Mouse (Mus musculus) E14TG2a.4 (cell line): ENCODE measurements around the gene Cntd1.

Experiments used
- CTCF ChIP-seq: conservative IDR thresholded peaks from 2 replicates; pipeline ENCODE4 v1.5.1; 2014; ENCODE audit warnings: low read length
- POU5F1 ChIP-seq: IDR thresholded peaks from 2 replicates; pipeline ENCODE4 v1.6.1; 2014; ENCODE audit warnings: low read length, borderline replicate concordance

DNA sequence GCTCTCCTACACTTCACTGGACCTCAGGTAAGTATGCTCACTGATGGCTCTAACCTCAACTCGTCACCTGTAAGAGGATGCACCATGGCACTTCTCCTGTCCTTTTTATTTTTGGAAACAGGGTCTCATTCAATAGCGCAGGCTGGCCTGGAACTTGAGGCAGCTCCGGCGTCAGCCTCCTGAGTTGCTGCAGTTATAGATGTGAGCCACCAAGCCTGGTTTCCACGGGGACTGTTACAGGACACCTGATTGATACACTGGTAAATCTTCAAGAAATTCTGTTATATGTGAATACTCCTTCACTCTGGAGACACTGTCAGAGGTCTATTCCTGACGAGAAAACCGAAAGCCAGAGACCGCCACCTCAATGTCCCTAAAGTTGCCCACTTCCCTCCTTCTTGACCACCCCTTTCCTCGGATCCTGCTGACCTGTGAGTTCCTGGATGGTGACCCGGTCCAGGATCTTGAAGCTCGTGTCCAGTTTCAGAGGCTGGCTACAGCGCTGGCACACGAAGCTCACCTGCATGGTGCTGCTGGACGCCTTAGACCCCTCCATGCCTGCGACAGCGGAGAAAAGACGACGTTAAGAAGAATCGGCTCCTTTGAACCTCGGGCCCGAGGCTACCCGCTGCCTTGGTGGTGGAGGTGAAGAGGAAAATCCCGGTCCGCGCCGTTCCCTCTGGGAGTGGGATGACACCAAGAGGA is 22.6 kb downstream of the Cntd1 start:
- no peak for TF ChIP-seq CTCF
- no peak for TF ChIP-seq POU5F1
